Mouse (Mus musculus): ENCODE data around the gene Ptn. TPM values are rescaled to one million over a fixed set of nuclear protein-coding genes. Genes with fewer than 3 reads are reported as not detected.
A peak's percentile ranks its signal among the peaks of the same experiment; 100 is the strongest.

Gene Ptn
- total RNA-seq (2021) = 10 to 100 TPM; 51.2 to 60.1 TPM

DNA sequence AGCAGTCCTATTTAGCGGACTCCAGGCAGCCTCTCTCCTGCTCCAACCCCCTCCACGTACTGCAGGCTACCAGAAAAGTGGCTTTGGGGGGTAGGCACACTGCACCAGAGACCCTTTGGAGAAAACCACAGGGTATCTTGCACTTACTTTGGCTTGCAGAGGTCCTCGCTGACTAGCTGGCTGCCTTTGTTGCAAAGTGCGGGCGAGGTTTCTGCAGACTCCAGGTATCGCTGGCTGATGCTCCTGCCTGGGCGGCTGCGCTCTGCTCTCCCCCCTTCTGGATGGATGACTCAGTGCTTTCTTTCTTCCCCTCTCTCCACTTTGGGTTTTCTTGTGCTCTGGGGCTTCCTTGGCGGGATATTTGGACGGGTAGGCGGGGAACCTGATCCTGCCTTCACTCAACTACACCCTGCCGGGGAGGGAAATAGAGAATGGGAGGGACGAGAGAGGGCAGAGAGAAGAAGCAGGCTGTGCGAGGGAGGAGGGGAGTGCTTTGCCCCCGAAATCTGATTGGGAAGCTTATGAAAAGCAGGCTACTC, at the start of gene Ptn:
Ptn (minus strand) TSS at position 474 of the 539 bp plus-strand sequence.
- peak; percentile 56 to 60 for DNase-seq
- intact Hi-C loops (cut with DNase I) = loop anchor here (2.0 to 10.0 kb wide), 2 partner anchors 95 to 225 kb away; no protein-coding TSS in a partner anchor

DNA sequence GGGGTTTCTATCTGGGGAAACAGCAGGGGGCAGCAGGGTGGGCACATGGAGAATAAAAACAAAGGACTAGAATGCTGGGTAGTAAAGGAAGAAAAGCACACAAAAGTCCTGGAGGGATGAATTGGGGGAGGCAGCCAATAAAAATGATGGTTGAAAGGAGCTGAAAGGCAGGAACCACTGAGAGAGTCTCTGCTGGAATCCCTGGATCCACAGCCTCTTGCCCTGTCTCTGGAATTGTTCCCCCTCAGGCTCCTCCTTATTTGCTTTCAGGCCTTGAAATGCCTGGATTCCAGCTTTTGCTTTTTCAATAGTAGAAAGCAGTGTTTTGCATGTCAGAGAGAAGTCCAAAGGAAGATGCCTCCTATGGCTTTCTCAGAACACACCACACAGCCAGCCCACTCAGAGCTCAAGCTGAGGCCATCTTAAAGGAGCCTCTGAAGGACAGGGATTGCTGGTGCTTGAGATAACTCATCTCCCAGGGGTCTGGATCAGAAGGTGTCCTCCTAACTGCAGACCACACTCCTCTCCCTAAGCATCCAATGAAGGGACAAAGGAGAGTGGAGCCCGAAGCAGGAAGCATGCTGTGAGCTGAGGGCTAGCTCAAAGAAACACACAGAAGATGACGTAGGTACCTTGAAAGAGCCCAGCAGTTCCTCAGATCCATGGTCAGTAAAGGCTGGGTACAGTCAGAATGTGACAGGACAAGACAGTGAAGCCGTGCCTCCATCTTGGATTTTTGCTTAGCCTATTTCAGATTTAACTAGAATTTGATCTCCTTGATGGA, 48.4 kb upstream of the Ptn start:
- intact Hi-C loops (cut with DNase I) = no loop called here
- DNase-seq = no peak

GRCm38 (mm10) chr6:36857627-36858257, 47.7 kb upstream of the Ptn start:
- intact Hi-C loops (cut with DNase I) = no loop called here
- DNase-seq = peak in 1 of 2 experiments; percentile 36

DNA sequence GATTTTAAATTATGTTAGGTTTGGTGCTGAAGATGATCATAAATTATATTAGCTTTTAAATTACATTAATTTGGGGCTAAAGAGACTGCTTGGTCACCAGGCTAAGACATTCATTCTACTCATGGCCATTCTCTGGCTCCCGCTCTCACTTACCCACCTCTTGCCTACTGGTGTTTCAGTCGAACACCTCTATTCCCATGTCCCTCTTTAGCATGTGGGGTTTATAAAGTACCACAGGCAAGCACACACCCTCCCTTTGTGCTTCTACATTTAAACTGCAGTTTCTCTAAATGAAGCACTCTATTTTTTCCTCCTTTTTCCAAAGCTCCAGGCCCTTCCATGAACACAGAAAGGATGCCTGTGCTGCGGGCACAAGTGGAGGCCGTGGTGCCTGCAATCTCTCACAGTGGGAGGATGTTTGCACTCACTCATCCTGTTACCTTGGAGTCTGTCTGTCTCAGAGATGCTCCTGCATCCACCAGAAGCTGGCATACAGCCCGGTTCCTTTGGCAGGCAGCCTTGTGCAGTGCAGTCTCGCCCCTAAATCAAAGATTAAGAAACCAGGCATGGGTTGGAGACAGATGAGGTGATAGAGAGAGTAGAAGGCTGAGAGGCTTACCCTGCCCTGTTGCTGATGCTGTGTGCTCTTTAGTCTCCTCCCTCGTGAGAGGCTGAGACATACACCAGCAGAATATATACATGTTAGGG, 40.6 kb upstream of the Ptn start:
- DNase-seq = no peak

GRCm38 (mm10) chr6:36845288-36845687, 35.3 kb upstream of the Ptn start:
- peak in 1 of 2 experiments; percentile 38 for DNase-seq

More for the DNA sequence above, 40.6 kb upstream of the Ptn start:
- intact Hi-C loops (cut with DNase I) = no loop called here

GRCm38 (mm10) chr6:36844258-36844657, 34.2 kb upstream of the Ptn start:
- DNase-seq = peak; percentile 47 to 48
- intact Hi-C loops (cut with DNase I) = no loop called here

More at GRCm38 (mm10) chr6:36845288-36845687, 35.3 kb upstream of the Ptn start:
- intact Hi-C loops (cut with DNase I) = no loop called here

DNA sequence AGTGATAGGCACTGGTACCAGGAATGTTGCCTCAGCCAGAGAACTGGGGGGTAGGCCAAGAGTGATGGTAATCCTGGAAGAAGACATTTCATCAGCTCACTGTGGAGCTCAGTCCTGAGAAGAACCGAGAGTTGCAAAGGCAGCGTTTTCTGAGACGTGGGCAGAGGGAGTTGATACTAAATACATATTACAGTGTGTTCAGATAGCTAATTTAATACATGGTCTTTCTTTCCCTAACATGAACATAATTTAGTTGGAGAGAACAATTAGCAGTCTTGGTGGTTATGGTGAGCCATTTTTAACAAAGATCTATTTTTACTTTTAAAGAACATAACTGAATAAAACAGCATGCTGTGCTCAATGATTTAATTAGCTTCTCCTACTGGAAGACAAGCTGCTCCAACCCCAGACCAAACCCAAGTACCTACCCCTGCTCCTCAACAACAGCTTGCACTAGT, 33.0 kb upstream of the Ptn start:
- DNase-seq = no peak
- intact Hi-C loops (cut with DNase I) = no loop called here

- intact Hi-C loops (cut with DNase I) = no loop called here
- no peak for DNase-seq
These were observed 32.3 kb upstream of the Ptn start for GRCm38 (mm10) chr6:36842101-36842922.

DNA sequence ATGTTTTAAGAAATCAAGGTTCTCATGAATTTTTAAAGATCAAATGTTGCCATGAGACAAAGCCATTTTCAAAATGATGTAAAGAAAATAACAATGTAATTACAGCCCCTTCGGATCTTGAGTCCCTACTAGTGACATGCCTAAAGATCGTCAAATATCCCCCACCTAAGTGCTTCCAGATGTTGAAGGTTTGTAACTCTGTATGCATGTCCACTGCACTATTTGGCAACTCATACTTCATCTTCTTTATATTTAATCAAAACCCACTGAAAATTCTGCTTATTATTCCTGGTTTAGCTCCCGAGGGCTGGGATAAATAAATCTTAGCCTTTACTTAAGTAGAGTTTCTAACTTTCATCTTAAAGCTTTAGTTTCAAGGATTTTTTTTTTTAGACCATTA, 31.7 kb upstream of the Ptn start:
- intact Hi-C loops (cut with DNase I) = no loop called here
- no peak for DNase-seq

DNA sequence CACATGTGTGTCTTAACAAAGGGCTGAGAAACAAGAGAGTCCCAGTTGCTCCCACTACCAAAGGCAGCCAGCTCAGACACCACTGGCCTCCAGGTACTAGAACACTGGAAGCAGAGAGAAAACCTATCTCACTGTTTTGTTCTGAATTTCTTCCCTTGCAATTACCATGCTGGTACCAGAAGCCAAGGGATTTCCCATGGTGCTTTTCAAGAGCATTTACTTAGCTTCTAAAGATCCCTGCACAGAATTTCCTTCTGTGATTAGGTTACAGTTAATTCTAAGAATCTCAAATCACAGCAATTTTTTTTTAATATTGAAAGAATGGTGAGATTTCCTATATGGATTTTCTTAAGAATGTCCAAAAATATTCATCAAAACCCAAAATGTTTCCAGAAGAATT, 31.2 kb upstream of the Ptn start:
- DNase-seq = no peak
- intact Hi-C loops (cut with DNase I) = no loop called here

DNA sequence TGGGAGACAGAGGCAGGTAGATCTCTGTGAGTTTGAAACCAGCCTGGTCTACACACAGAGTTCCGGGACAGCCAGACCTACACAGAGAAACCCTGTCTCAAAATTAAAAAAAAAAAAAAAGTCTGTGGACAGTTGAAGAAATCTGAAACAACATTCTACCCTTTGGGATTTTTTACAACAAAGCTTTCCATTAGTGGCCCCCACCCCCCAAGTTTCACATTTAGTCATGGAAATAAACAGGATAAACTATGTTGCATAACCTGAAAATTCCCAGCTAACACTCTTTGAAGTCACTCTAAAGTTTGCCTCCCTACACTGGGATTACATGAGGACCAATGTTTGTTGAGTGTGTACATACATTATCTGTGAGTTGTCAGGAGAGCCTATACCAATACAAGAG, 28.7 kb upstream of the Ptn start:
- intact Hi-C loops (cut with DNase I) = no loop called here
- no peak for DNase-seq

- no peak for DNase-seq
- intact Hi-C loops (cut with DNase I) = no loop called here
These were observed 25.3 kb upstream of the Ptn start for GRCm38 (mm10) chr6:36835351-36835750.

- DNase-seq = no peak
- intact Hi-C loops (cut with DNase I) = no loop called here
These were observed 24.8 kb upstream of the Ptn start for GRCm38 (mm10) chr6:36834695-36835265.

DNA sequence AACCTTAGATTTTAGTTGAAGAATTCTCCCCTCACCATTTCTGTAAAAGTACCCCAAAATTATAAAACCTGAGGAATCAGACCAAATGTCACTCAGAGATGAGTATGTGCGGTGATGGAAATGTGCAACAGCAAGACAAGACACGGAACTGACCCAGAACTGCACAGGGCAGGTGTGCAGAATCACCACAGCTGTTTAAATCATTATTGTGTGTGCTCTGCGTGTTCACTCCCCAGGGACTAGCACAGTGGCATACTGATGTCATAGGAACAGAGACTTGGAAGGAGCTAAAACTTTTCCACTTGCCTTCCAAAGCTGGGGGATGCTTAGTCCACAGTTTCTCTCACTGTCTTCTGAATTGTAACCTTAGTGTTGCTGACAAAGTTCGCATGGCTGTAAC, 22.7 kb upstream of the Ptn start:
- intact Hi-C loops (cut with DNase I) = no loop called here

GRCm38 (mm10) chr6:36832207-36832606, 22.2 kb upstream of the Ptn start:
- no peak for DNase-seq
- intact Hi-C loops (cut with DNase I) = no loop called here

More for the DNA sequence above, 22.7 kb upstream of the Ptn start:
- DNase-seq = no peak

DNA sequence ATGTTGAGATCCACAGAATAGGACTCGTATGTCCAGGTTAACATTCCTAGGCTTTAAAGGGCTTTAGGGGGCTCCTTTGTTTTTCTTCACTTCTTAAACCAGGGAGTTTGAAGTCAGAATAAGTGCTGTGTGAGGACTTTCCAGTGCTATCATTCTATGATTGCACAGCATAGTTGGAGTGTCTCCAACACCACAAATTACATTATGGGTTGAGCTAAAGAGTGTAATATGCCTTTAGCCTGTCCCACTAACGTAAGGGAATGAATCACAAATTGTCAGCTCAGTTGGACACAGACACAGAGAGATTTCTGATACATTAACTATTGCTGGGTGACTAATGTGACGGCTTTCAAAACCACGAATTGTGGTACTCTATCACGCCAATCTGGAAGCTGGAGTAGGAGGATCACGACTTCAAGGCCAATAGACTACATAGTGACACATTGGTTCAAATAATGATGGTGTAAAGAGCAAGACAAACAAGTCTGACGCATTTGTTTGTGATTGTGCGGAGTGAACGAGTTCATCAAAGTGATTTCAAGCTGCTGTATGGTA, 20.4 kb upstream of the Ptn start:
- DNase-seq = no peak
- intact Hi-C loops (cut with DNase I) = no loop called here

DNA sequence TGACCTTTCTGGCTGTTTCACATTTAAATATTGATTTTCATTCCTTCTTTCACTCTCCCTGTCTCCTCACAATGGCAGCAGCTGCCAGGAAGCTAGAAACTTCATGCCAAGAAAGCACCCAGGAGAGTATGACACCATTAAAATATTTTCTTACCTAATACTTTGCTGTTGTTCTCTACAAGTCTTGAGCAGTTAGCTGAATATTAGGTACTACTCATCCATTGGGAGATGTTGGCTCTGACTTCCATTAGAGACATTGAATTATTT, 9.7 kb upstream of the Ptn start:
- intact Hi-C loops (cut with DNase I) = loop anchor here (10.0 kb wide), 1 partner anchor 215 kb away; no protein-coding TSS in a partner anchor

GRCm38 (mm10) chr6:36819019-36819783, 9.2 kb upstream of the Ptn start:
- DNase-seq = peak; percentile 91 to 92
- intact Hi-C loops (cut with DNase I) = loop anchor here (10.0 kb wide), 1 partner anchor 216 kb away; no protein-coding TSS in a partner anchor

More for the DNA sequence above, 9.7 kb upstream of the Ptn start:
- peak in 1 of 2 experiments; percentile 20 for DNase-seq

Measured in heart, postnatal 10 days (tissue).